Mouse (Mus musculus) midbrain, embryonic 12.5 days (tissue): Measurements from ENCODE around the gene Als2cl. TPM values are rescaled to one million over a fixed set of nuclear protein-coding genes. Genes with fewer than 3 reads are reported as not detected.

Experiments used
- ATAC-seq: fragments of 200-750 bp; cut with Nextera tagmentation; 2 replicates; pipeline ENCODE4 v1.8.0; 2017; ENCODE audit warnings: low read depth, moderate TSS enrichment, moderate library complexity; ENCODE audit not compliant: low FRiP score
- H3K27ac ChIP-seq: fragments of 300-500 bp; sonication (generic); replicated peaks from 2 replicates; pipeline ENCODE4 v1.5.1; 2016; ENCODE audit warnings: mild to moderate bottlenecking
- H3K27me3 ChIP-seq: fragments of 300-500 bp; sonication (generic); 2 replicates; pipeline ENCODE4 v1.6.1; 2016; ENCODE audit warnings: mild to moderate bottlenecking
- H3K36me3 ChIP-seq: fragments of 300-500 bp; sonication (generic); 2 replicates; pipeline ENCODE4 v1.6.1; 2016
- H3K4me1 ChIP-seq: fragments of 300-500 bp; sonication (generic); 2 replicates; pipeline ENCODE4 v1.6.1; 2016
- H3K4me2 ChIP-seq: fragments of 300-500 bp; sonication (generic); replicated peaks from 2 replicates; pipeline ENCODE4 v1.6.1; 2016; ENCODE audit warnings: mild to moderate bottlenecking, moderate library complexity
- H3K4me3 ChIP-seq: fragments of 300-500 bp; sonication (generic); 2 replicates; pipeline ENCODE4 v1.5.1; 2016; ENCODE audit warnings: mild to moderate bottlenecking
- H3K9ac ChIP-seq: fragments of 300-500 bp; sonication (generic); replicated peaks from 2 replicates; pipeline ENCODE4 v1.6.1; 2016; ENCODE audit warnings: mild to moderate bottlenecking, moderate library complexity
- H3K9me3 ChIP-seq: fragments of 300-500 bp; sonication (generic); 2 replicates; pipeline ENCODE4 v1.6.1; 2016; ENCODE audit warnings: mild to moderate bottlenecking
- WGBS: fragments of 180-500 bp; shearing (Covaris S2); methylation state at CpG from one replicate; pipeline ENCODE4 v1.1.7; 2016; 5-methylcytosine and 5-hydroxymethylcytosine counted together
- polyA plus RNA-seq: library from polyadenylated mRNA; unstranded; fragments of >200 nt; fragmentation: Nextera tagmentation; extraction: Ambion mirVana; gene quantifications from 2 replicates; pipeline ENCODE4 v1.2.1, GENCODE M21; 2016

Gene Als2cl
- polyA plus RNA-seq, 1 experiment from 2014 or later: 1.3 TPM

DNA sequence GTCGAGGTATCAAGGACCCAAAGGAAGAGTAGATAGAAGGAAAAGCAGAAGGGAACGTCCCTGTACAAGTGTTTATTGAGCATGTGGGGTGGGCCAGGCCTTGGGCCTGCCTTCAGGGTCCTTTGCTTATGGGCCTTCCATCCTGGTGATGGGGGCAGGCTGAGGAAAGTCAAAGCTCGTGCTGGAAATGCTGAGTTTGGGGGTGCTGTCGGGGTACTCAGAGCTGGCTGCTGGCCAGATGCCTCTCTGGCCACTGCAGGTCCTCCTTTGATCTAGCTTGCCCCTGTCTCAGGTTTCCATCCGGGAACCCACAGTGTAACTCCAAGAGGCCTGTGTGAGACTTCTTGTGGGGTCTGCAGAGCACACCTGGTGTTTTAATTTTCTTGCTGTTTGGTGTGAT, 21.1 kb upstream of the Als2cl start:
- no peak overlapping the region for H3K9ac ChIP-seq
- WGBS: 54% methylated on average over 5 of the region's 5 CpGs
- H3K4me3 ChIP-seq: no peak overlapping the region
- H3K36me3 ChIP-seq: no peaks in the 10 kb centered on the region
- H3K9me3 ChIP-seq: no peaks in the 10 kb centered on the region
- no peak for ATAC-seq
- H3K4me2 ChIP-seq: no peak overlapping the region
- 0 out of 2 replicates have a peak, but pooled peaks cover 4% of the 10 kb centered on the region for H3K4me1 ChIP-seq
- H3K27me3 ChIP-seq: peaks cover 27% of the 10 kb centered on the region
- no peak overlapping the region for H3K27ac ChIP-seq

DNA sequence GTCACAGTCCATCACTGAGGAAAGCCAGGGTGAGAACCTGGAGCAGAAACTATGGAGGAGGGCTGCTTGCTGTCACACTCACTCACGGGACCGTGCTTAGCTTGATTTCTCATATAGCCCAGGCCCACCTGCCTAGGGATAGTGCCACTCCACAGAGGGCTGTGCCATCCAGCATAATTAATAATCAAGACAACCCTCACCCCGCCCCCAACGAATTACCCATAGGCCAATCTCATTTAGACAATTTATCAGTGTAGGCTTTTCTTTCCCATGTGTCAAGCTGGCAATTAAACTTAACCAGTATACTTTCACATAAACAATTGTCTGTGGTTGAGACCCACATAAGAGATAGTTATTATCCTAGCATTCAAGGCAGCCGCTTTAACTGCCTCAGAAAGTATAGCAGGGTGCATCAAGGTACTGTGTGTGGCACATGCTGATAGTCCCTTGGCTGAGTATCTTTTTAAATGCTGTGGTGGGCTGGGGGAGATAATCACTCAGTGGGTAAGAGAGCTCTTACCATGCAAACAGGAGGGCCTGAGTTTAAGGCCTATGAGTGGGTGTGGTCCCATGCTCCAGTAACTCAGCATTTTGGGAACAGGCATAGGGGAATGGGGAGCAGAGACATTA, 20.6 kb upstream of the Als2cl start:
- peaks cover 27% of the 10 kb centered on the region for H3K27me3 ChIP-seq
- no peak overlapping the region for H3K9ac ChIP-seq
- no peak overlapping the region for H3K27ac ChIP-seq
- no peaks in the 10 kb centered on the region for H3K36me3 ChIP-seq
- no peaks in the 10 kb centered on the region for H3K9me3 ChIP-seq
- no peak for ATAC-seq
- 84% methylated on average over 5 of the region's 5 CpGs for WGBS
- no peak overlapping the region for H3K4me3 ChIP-seq
- H3K4me2 ChIP-seq: no peak overlapping the region
- 0 out of 2 replicates have a peak, but pooled peaks cover 4% of the 10 kb centered on the region for H3K4me1 ChIP-seq

DNA sequence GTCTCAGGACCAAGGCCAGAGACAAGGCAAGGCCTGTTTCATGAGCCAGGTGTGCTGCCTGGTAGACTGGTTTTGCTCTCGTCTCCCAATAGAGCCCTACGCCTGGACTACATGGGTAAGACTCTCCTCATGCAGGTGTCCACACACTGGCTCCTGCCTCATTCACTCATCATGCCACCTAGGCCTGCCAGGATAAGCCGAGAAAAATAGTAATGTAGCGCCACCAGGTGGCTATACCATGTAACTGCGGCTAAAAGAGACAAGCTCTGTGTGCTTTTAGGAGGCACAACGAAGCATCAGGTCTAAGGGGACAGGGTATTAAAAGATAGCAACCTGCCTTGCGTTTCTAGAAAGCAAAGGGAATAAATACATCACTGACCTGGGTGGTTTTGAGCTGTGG, 8.6 kb upstream of the Als2cl start:
- Histone ChIP-seq H3K27ac (no peak overlapping the region), H3K27me3 (peaks cover 31% of the 10 kb centered on the region), H3K4me2 (no peak overlapping the region), H3K9me3 (no peaks in the 10 kb centered on the region), H3K9ac (no peak overlapping the region), H3K4me3 (no peak overlapping the region), H3K4me1 (peaks cover 22% of the 10 kb centered on the region), H3K36me3 (no peaks in the 10 kb centered on the region)
- 22% methylated on average over 7 of the region's 7 CpGs for WGBS
- no peak for ATAC-seq

DNA sequence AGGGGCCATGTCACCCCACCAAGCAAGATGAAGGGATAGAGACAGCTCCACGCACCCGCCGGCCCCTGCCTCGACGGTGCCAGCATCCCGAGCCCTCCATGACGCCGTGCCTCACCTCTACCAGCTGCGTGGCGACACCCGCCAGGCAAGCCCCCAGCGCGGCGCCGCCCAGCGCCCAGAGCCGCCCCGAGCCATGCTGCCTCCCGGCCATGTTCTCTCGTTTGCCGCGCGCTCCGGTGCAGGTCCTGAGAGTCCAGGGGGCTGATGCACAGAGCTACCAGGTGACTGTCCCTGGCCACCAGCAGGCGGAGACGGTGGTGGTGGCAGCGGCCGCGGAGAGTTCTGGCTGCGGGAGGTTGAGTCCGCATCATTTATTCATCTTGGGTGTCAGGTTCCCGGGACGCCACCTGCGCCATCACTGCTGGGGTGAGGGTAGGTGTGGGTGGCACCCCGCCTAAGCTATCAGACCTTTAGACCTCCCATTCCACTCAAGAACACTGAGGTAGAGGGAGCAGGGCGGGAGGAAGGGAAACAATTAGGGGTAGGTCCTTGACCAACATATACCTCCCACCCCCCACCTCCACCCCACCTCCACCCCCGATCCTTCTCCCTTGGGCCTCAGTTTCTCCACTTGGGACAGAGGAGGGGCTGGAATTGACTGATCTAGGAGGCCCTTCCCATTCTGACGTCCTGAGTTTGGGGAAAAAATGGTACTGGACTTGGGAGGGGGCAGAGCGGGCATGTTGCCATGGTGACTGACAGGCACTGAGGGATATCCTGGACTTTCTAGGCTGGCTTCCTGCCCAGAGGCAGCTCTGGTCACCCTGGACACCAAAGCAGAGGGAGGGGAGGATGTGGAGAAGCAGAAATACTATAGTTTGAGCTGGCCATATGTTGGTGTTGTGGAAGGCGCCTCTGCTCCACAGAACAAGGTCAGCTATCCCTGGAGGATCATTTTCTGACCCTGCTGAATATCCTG, 5.7 kb upstream of the Als2cl start:
- H3K27me3 ChIP-seq: peaks cover 48% of the 10 kb centered on the region
- no peaks in the 10 kb centered on the region for H3K36me3 ChIP-seq
- peak overlapping the region; percentile 52; the same call in 1 of the 2 replicates for H3K27ac ChIP-seq
- no peaks in the 10 kb centered on the region for H3K9me3 ChIP-seq
- H3K4me3 ChIP-seq: peak overlapping the region; percentile 33
- peak; percentile 57 for ATAC-seq
- H3K4me1 ChIP-seq: peaks cover 22% of the 10 kb centered on the region
- H3K9ac ChIP-seq: no peak overlapping the region; the same call in 1 of the 2 replicates
- H3K4me2 ChIP-seq: peak overlapping the region; percentile 54
- WGBS: 9% methylated on average over 40 of the region's 40 CpGs

DNA sequence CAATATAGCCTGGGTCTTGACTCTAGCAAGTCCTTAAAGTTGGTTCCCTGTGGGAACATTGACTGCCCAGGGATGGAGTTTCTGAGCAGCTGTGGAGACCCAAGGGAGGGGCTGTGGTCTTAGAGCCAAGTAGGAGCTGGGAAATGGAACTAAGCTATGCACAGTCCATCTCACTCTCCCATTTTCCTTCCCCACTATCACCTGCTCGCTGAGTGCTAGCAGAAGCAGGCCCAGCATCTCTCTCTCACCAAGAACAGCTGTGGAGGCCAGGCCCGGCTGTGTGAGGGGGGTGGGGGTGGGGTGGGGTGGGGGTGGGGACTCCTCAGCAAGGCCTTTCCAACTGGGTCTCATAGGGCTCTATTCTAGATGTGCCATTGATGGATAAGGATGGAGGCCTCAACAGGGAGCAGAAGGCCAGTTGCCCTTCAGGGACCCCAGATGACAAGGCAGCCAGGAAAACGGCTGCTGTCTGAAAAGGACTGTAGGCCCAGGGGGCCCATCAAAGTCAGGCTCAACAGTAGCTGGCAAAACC, 4.9 kb upstream of the Als2cl start:
- Histone ChIP-seq H3K9ac (no peak overlapping the region), H3K27me3 (peaks cover 55% of the 10 kb centered on the region), H3K9me3 (no peaks in the 10 kb centered on the region), H3K4me2 (peak overlapping the region; percentile 54; the same call in 1 of the 2 replicates), H3K36me3 (no peaks in the 10 kb centered on the region), H3K27ac (peak overlapping the region; percentile 52), H3K4me1 (peaks cover 26% of the 10 kb centered on the region), H3K4me3 (no peak overlapping the region)
- peak; percentile 66 for ATAC-seq
- 15% methylated on average over 3 of the region's 3 CpGs for WGBS

DNA sequence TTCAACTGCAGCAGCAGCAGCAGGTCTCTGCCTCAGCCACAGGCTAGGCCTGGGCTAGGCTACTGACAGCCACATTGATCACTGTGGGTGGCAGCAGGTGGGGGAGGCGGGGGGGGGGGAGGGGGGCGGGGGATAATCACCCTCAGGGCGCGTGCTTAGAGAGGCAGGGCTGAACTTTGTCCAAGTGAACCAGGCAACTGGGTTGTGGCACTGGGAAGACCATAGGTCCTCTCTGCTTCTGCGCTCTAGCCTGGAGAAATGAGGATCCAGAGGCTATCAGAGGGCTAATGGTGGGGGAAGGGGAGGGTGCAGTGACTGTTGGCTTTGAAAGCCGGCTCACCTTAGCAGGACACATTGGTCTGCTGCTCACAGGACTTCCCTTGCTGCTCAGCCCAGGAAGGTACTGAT, 4.4 kb upstream of the Als2cl start:
- Histone ChIP-seq H3K4me2 (no peak overlapping the region), H3K27ac (peak overlapping the region; percentile 52; the same call in 1 of the 2 replicates)

DNA sequence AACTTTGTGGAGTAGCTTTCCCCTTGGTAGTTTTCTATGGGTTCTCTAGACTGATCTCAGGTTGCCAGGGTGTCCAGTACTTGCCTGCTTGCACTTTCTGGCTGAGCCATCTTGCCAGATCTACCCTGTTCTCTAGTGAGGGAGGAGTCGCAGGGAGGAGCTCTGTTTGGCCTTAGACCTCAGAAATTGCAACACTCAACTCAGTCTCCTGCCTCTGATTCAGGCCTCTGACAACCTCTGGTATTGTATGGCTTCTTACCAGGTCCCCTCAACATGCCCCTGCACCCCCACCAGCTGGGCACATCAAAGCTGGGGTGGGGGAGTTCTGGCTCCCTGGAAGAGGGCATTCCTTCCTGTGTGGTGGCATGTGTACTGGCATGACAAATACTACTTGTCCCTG, 2.3 kb upstream of the Als2cl start:
- Histone ChIP-seq H3K9ac (no peak overlapping the region), H3K27me3 (peaks cover 75% of the 10 kb centered on the region), H3K4me2 (no peak overlapping the region), H3K9me3 (no peaks in the 10 kb centered on the region), H3K36me3 (no peaks in the 10 kb centered on the region), H3K4me1 (peaks cover 33% of the 10 kb centered on the region), H3K4me3 (no peak overlapping the region), H3K27ac (no peak overlapping the region)
- no peak for ATAC-seq
- 85% methylated on average over 1 of the region's 1 CpGs for whole genome bisulfite sequencing

More for the DNA sequence above, 4.4 kb upstream of the Als2cl start:
- 24% methylated on average over 4 of the region's 6 CpGs for WGBS
- Histone ChIP-seq H3K4me1 (peaks cover 31% of the 10 kb centered on the region), H3K27me3 (peaks cover 61% of the 10 kb centered on the region), H3K9me3 (no peaks in the 10 kb centered on the region), H3K9ac (no peak overlapping the region), H3K36me3 (no peaks in the 10 kb centered on the region), H3K4me3 (no peak overlapping the region)
- peak; percentile 60; the same call in 1 of the 2 replicates for ATAC-seq

DNA sequence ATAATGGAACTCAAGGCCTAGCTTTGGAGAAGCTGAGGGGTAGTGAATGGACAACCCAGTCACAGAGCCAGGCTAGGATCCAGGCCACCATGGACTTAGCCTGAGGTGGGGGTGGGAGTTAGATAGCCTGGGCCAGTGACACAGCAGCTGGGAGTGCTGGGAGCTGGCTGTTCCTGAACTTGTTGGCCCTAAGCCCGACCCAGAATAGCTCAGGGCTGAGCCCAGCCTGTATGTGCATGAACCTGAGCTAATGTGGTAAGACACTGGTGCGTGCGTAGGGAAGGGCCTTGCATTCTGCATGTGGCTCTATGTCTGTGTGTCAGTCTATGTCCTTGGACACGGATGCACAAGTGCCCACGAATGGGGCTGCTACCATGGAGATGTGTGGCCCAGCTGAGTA, 1.8 kb upstream of the Als2cl start:
- no peaks in the 10 kb centered on the region for H3K36me3 ChIP-seq
- H3K9me3 ChIP-seq: no peaks in the 10 kb centered on the region
- peaks cover 69% of the 10 kb centered on the region for H3K27me3 ChIP-seq
- no peak overlapping the region for H3K9ac ChIP-seq
- ATAC-seq: no peak
- WGBS: 82% methylated on average over 5 of the region's 5 CpGs
- no peak overlapping the region for H3K27ac ChIP-seq
- no peak overlapping the region for H3K4me3 ChIP-seq
- peaks cover 33% of the 10 kb centered on the region for H3K4me1 ChIP-seq
- no peak overlapping the region for H3K4me2 ChIP-seq

DNA sequence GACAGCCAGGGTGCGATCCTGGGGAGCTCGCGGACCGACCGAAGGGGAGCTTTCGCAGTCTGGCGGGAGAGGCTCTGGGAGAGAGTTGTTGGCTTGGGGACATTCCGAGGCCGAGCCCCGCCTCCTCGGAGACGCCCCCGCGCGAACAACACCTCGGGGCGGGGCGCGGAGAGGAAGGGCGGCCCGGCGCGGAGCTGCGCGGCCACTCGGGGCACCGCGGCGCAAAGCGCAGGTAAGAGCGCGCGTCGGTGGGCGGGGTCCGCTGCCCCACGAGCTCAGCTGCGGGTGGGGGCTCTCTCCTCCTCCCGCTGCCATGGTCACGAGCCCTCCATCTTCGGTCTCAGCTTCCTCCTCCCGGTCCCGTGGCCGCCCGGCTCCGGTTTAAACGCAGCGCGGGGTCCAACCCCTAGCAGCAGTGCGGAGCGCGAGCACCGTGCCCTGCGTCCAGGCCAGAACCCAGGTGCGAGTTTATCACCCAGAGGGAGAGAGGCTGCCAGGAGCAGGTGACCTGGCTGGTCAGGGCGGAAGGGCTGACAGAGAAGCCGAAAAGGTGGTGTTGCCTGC, 410 bp downstream of the Als2cl start, which contains the start of gene Tmie:
Gene Tmie (minus strand): TSS at position 116 of the 564 bp plus-strand sequence.
- H3K4me2 ChIP-seq: peak within 1 kb of the TSS; percentile 65
- no peak for ATAC-seq
- WGBS: 1% methylated on average over 39 of the region's 57 CpGs
- H3K36me3 ChIP-seq: no peaks in the 10 kb centered on the region
- H3K4me1 ChIP-seq: peaks cover 17% of the 10 kb centered on the region
- no peaks in the 10 kb centered on the region for H3K9me3 ChIP-seq
- H3K4me3 ChIP-seq: peak within 1 kb of the TSS; percentile 43
- H3K27ac ChIP-seq: no peak within 1 kb of the TSS
- peaks cover 52% of the 10 kb centered on the region for H3K27me3 ChIP-seq
- H3K9ac ChIP-seq: peak within 1 kb of the TSS; percentile 11; the same call in 1 of the 2 replicates

DNA sequence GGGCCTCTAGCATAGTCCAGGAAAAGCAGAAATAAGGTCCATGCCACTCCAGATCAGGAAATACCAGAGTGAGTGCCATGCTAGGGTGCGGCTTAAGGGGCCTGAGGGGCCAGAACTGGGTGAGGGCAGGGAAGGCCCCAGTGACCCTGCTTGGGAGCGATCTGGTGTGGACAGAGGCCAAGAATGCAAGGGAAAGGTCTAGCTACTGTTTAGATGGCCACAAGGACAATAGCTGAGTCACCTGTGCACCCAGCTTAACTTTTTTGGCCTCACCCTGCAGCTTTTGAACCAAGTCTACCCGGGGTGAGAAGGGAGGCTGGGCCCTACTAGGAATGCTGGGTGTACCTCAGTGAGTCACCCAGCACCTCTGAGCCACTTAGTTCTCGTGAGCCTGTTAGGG, 1.1 kb downstream of the Als2cl start:
- Histone ChIP-seq H3K27ac (no peak overlapping the region), H3K27me3 (peaks cover 48% of the 10 kb centered on the region), H3K9ac (no peak overlapping the region), H3K4me3 (peak overlapping the region; percentile 43; the same call in 1 of the 2 replicates), H3K4me1 (peaks cover 12% of the 10 kb centered on the region), H3K36me3 (no peaks in the 10 kb centered on the region), H3K4me2 (peak overlapping the region; percentile 65), H3K9me3 (no peaks in the 10 kb centered on the region)
- WGBS: 75% methylated on average over 4 of the region's 4 CpGs
- ATAC-seq: no peak

DNA sequence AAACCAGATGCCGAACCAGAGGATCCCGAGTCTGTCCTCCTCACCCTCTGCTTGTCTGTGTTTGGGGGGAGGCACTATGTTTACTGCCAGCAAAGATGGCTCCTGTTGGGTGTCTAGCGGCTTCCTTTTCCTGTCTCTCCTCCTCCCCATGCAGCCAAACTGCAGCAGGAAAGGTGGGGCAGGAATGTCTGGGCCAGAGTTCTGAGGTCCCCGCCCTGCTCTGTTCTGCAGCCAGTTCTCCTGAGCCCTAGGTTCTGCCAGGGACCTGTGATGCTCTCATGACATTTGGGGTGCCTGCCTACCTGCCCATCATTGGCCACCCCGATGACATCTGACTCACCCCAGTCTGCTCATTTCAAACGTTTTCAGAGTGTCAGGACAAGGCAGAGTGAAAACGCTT, 2.3 kb downstream of the Als2cl start:
- 79% methylated on average over 7 of the region's 7 CpGs for WGBS
- no peak overlapping the region for H3K27ac ChIP-seq
- peaks cover 12% of the 10 kb centered on the region for H3K4me1 ChIP-seq
- no peaks in the 10 kb centered on the region for H3K36me3 ChIP-seq
- no peak overlapping the region for H3K4me3 ChIP-seq
- H3K9me3 ChIP-seq: no peaks in the 10 kb centered on the region
- H3K9ac ChIP-seq: no peak overlapping the region
- H3K27me3 ChIP-seq: peaks cover 48% of the 10 kb centered on the region
- no peak overlapping the region for H3K4me2 ChIP-seq
- no peak for ATAC-seq
